Mouse (Mus musculus): Measurements from ENCODE around the gene Tmem210. TPM values are rescaled to one million over a fixed set of nuclear protein-coding genes. Genes with fewer than 3 reads are reported as not detected.

Tmem210 gene
- total and polyA plus RNA-seq, 3 experiments, result not detected

DNA sequence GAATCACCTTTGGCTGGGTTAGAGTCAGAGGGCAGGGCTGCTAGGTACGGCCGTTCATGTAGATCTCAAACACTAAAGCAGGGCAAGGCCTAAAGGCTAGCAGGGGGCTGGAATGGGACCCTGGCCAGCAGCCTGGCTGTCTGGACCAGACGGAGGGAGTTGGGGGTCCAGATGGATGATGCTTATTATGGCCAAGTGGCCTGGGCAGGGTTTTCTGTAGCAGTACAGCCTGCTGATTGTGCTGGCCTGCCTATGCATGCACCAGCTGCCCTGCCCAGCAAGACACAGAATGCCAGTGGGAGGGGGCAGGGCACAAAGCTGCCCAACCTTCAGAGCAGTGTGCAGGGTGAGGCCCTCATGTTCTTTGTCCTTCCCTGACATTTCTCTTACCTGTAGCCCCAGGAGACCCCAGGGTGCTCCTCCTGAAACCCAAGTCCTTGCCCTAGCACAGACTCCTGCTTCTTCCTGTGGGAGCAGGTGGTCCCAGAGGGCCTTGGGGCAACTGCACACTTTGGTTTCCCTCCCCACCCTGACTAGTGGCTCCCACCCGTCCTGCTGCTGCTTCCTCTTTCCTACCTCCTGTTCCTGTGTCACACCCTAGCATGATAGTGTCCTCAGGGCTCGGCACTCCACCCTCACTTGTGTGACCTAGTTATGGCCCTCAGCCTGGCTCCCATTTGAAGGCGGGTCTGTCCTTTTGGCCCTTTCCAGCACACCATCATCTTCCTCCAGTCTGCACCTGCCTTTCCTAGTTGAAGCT, 21.9 kb upstream of the Tmem210 start:
- DNase-seq, result no peak

DNA sequence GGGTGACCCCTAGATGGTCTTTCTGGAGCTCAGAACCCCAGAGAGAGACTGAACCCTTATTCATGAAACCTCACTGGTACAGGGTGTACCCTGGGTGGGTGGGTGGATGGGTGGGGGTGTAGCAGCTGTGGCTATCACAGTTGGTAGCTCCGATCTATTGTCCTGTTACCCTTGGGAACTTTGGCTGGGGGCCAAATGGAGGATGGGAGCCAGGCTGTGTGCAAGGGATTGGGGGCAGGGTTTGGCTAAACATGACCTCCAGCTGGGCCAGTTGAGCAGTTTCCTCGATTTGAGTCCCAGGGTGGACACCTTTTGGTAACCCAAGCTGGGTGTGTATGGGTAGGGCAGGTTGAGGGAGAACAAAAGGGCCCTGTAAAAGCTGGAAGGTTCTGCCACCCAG, 21.2 kb upstream of the Tmem210 start:
- DNase-seq, result peak; percentile 24

DNA sequence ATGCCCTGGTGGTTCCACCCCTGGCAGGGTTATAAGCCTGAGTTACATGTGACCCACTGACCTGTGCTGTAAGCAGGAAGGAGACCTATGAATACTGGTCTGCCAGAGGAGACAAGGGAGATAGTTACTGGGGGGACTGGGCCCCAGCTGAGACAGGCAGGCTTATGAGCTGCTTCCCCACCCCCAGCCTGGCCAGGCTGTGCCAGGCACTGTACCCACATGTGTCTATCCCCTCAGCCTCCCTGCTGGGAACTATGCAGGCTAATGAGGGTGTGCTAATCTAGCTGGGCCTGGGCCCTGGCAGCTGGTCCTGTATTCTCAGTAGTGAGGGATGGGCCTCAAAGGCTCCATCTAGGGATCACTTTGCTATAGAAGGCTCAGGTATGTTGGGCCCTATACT, 20.7 kb upstream of the Tmem210 start:
- DNase-seq, result no peak

DNA sequence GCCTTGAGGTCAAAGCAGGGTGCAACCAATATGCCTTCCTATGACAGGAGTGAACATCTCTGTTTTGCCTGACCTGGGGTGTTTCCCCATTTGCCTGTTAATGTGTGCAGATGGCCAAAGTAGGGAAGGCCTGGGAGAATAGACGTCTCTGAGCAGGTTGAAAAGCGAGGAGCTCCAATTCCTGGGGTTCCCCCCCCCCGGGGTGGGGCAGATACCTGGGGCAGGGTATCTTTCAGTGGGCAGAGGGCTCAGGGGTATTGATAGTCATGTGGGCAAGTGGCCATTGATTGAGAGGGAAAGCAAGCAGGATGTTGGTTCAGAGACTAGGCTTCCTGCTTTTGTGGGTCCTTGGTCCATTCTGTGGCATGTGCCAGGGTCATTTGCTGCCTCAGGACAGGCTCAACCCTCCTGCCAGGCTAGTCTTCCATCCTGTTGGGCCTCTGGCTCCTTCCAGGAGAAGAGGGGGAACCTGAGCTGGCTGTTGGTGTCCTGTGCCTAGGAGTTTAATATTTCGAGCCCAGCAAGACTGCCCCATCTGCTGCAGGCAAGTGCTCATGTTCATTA, 20.1 kb upstream of the Tmem210 start:
- no peak for DNase-seq

DNA sequence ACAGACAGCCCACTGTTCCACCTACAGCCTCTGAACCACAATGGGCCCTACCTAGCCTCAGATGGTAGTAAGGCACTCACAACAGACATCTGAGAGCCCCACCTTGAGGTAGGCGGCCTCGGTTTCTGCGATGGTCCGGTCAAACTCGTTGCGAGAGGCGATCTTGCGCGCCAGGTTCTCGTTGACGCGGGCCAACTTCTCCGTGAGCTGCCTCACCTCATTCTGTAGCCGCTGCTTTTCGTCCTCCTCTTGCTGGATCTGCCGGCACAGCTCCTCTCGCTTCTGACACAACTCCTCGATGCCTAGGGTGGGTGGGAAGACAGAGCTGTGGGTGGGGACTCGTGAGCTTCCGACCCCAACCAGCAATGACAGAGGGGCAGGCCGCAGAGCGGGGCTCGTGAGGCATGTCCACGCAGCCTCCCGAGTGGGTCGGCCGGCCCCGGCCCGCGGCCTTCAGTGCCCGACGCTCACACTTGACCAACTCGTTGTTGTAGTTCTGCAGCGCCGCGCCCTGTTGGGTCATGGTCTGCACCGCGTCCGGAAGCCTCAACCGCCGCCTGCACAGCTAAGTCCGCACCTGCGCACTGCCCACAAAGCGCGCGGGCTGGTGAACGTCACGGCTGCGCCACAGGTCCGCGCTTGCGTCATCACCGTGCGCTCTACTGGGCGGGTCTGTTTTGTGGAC, 16.0 kb upstream of the Tmem210 start, which contains the start of the genes Ssna1 and Anapc2:
TSS of gene Ssna1 (minus strand) at position 612 of the 685 bp plus-strand sequence.
TSS of gene Anapc2 (plus strand) at position 652 of the 685 bp plus-strand sequence.
- DNase-seq, result peak; percentile 98

DNA sequence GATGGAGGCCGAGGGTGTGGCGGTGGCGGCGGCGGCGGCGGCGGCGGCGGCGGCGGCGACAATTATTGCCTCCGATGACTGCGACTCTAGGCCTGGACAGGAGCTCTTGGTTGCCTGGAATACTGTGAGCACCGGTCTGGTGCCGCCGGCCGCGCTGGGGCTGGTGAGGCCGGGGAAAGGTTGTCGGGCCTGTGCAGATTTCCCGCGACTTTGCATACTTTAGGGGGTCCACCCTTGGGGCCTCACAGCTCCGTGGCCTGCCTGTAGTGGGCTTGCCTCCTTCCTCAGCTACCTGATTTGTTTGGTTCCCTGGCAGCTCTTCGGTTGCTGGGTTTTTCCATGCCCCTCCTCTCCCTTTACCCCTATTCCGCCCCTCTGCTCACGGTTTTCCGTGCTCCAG, 15.4 kb upstream of the Tmem210 start:
- no peak for DNase-seq

DNA sequence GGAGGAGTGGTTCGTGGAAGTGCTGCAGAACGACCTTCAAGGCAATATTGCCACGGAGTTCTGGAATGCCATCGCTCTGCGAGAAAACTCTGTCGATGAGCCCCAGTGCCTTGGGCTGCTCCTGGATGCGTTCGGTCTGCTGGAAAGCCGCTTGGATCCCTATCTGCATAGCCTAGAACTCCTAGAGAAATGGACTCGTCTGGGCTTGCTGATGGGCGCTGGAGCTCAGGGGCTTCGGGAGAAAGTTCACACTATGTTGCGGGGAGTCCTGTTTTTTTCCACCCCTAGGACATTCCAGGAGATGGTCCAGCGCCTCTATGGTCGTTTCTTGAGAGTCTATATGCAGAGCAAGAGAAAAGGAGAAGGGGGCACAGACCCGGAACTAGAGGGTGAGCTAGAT, 14.9 kb upstream of the Tmem210 start:
- DNase-seq, result no peak

DNA sequence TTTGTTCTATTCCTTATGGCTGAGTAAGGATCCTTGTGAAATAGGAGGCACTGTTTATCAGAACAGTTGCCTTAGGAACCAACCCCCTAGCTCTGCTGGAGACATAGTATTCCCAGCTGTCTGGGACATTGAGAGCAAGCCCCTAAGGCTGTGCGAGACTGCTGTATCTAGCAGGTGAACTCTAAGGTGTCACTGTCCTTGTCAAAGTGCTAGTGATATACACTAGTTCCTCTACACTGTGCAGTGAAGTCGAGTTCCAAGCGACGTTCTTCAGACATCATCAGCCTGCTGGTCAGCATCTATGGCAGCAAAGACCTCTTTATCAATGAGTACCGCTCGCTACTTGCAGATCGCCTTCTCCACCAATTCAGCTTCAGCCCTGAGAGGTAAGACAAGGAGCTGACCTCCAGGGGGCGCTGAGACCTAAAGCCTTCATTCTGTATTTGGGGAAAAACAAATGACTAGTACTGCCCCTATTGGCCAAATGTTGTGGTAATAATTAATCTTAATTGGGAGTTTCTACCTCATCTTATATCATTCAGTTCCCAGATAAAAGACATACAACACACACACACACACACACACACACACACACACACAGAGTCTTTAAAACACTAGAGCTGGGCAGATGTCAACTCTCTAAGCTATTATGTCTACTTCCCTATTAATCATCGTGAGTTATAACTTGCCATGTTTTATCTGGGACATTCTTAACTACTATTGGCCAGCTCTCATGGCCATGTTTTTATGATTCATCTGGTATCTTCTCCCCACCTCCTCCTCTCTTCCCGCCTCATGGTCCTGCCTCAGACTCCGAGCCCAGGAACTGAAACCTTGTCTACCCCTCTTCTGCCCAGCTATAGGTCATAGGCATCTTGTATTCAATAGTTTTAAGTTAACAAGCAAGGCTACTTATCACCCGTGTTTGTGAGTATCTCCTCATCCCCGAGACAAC, 8.7 kb upstream of the Tmem210 start:
- peak; percentile 75 for DNase-seq

DNA sequence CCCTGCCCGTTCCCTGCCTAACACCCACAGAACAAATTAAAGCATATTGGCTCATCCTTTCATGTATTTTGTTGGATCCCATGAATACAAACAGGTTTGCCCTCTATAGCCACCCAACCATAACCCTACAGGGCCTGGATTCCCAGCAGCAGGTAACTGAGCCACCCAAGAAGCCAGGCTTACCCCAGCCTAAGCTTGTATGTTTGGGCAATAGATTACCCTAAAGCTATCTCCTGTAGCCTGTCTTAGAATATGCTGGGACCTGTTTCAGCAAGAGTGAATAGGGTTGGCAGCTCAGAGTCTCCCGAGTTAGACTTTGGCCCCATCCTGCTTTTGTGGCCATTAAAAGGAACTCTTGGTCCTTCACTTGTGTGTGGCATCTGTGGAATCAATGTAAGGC, 2.4 kb upstream of the Tmem210 start:
- no peak for DNase-seq

DNA sequence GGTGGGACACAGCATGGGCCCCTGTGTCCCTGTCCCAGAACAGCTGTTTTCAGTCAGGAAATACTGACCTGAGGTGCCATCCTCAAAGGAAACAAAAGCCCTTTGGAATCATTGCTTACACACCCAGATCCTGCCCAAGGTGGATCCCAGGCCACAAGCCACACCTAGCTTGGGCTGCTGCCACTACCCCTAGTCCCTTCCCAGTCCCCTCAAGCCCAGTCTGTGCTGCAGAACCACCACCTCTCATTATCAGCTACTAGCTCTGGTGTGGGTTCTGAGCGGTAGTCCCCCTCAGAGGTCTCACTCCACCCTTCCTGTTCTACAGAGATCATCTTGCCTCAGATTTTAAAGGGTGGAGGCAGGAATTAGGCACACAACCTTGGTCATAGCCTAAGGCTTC, 1.6 kb upstream of the Tmem210 start:
- DNase-seq, result no peak

DNA sequence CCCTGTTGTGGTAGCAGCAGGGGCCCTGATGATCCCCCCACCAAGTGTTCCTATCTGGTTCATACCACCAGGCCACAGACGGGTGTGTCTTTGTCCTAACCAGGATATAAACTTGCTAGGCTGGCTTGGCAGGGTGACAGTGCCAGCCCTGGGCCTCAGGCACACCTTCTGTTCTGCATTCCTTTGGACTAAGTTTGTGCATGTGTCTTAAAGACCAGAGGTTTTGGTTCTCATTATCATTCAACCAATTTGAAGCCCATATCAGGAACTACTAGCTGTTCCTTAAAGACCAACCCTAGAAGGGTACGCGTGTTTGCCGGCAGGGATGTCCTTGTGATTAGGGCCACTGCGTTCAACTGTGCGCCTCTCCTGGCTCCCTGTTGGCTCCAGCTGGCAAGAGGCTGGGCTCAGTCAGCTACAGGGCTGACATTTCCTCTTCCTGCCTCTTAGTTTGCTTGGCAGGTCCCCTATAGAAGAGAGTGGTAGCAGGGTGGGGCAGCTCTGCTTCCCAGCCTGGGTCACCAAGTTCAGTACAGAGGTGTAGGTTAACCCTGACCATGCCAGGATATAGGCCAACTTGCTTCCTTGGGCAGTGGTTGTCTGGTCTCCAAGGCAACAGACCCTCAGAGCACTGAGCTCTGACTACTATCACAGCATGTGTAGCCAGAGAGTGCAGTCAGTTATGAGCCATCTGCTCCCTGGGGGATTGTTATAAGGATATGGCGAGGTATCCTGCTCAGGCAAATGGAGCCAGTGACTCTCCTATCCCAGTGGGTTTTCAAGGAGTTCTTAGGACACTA, 908 bp upstream of the Tmem210 start:
- no peak for DNase-seq

DNA sequence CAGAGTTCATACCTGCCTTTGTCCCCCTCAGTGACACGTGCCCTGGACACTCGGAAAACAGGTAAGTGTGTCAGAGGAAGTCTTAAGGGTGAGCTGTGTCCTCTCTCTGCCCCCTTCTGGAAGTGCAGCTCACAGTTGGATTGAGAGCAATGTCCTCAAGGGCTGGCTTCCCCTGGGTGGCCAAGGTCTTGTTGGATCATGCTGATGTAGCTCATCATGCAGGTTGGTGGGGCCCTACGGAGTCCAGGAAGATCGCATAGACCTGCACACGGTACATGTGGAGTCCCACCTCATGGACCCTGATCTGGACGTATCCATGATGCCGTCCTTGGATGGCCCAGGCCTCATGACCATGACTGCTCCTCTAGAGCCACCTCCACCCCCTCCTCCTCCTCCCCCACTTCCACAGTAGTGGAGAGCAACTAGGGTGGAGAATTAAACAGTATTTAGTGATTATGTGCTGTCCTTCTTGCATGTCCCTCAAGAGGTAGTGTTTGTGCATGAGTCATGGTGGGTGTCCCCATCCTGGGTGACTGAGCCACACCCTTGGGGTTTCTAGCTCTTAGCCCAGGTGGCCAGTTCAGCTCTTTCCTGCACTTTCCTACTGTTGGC, 895 bp downstream of the Tmem210 start:
- no peak for DNase-seq

DNA sequence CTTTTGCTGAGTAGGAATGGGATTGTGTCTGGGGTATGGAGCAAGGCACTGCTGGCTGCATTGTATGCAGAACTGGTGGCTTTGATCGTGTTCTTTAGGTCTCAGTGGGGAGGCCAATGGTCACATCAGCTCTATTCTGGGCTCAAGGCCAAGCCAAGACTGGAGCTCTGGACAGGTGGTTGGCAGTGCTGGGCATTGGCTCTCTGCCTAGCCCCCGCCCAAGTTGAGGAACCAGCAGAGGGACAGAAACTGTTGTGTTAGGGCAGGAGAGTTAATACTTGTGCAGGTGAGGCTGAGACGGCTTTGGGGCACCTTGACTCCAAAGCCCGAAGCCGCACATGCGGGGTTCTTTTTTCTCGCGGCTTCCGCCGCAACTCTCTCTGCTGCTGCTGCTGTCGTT, 1.7 kb downstream of the Tmem210 start, which contains the start of gene Lrrc26:
TSS of gene Lrrc26 (plus strand) at position 265 of the 400 bp plus-strand sequence.
- DNase-seq, result no peak

DNA sequence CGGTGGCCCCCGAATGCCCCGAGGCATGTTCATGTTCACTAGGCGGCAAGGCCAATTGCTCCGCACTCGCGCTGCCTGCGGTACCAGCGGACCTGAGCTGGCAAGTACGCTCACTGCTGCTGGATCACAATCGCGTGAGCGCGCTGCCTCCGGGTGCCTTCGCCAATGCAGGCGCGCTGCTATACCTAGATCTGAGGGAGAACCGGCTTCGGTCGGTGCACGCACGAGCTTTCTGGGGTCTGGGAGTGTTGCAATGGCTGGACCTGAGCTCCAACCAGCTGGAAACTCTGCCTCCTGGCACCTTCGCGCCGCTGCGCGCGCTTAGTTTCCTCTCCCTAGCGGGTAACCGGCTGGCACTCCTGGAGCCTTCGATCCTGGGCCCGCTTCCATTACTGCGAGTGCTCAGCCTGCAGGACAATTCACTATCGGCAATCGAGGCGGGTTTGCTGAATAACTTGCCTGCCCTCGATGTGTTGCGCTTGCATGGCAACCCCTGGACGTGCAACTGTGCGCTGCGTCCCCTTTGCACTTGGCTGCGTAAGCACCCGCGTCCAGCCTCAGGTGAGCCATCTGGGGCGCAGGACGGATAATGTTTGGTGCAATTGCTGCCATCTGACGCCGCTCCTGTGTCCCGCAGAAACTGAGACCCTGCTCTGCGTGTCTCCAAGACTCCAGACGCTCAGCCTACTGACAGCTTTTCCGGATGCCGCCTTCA, 2.3 kb downstream of the Tmem210 start:
- DNase-seq, result peak; percentile 61

DNA sequence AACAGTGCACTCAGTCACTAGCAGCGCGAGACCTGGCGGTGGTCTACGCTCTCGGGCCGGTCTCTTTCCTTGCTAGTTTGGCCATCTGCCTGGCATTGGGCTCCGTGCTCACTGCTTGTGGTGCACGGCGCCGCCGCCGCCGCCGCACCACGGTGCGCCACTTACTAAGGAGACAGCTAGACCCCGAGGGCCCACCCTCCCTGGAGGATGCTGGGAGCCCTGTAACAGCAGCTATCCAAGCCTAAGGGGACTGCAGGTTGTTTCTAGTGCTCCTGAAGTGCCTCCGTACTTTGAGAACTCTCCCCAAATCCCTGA, 2.8 kb downstream of the Tmem210 start:
- DNase-seq, result no peak

DNA sequence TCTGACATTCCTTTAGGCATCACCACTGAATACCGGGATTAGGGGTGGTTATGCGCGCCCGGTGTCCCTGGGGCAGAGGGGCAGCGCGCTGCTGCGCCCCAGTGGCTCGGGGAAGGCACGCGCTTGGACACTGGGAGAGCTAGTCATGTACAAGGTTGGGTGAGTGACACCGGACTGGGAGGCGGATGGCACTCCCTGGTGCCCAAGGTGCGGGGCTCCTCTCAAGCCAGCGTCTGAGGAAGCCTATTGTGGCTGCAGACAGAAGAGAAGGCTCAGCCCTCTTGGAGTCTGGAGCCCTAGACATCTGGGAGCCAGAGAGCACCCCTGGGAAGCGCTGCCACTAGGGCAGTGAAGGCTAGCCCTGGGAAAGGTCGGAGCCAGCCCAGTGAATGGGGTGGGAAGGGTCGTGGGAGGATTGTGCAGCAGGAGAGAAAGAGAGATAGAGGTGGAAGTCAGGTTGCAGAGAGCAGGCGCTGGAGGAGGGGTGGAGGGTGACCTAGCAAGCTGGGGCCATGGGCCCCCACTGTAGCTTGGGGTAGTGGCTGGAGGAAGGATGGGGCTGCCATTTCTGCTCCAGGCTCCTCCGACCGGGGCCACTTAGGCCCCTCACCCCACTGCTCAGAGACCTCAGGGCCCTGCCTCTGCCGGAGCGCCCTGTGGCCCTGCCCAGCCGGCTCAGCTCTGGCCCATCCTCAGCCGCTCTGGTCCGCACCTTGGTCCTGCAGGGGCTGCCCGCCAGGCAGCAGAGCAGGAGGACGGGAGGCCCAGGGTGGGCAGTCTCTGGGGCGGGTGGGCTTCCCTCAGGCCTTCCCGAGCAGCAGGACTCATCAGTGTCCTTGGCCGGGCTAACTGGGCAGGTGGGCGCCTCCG, 3.5 kb downstream of the Tmem210 start:
- no peak for DNase-seq

DNA sequence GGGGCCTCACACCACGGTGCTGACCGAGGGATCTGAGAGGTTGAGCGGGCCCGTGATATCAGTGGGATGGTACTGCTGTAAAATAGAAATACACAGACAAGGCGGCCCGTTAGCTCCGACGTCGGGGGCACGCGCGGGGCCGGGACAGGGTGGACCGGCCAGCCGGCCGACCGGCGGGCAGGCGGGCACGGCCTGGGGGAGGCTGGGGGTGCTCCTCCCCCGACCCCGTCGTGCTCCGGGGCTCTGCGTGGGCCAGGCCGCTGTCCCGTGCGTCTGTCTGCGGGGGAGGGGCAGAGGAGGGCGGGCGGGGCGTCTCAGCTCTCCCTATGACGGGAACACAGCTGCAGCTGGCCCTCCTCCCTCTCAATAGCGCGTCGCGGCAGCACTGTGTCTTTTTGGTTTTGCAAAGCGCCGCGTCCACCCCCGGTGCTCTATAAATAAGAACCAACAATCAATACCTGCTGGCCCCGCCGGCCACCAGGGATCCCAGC, 4.2 kb downstream of the Tmem210 start:
- no peak for DNase-seq

DNA sequence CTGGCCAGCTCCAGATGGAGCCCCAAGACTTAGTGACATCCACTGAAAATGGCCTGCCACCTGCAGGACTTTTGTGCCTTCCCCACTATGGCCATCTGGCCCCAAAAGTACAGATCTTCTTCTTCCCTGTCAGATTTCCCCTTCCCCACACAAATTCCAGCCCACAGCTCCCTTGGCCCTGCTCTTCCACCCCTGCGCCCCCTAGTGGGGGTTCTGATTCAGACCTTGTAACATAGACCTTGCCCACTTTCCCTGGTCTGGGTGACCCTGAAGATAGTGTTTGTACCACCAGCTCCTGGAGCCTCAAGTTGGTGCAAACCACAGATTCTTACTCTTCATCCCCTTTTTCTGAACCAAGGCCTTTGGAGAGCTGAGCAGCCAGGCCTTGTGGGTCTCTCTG, 4.9 kb downstream of the Tmem210 start:
- peak; percentile 68 for DNase-seq

DNA sequence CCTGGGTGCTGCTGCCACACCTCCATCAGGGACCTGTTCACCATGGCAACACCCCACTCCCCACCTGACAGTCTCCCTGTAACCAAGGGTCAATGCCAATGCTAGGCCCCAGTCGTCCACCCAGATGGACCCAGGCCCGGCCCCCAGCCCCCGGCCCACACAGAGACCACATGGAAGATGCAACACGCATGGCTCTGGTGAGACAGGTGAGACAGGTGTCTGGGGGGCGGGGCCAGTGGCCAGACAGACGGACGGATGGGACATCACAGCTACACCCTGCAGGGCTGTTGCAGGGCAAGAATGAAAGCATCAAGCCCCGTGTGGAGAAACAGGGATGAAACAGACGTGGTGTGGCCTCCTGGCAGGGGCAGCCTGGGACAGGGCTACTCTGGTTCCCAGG, 5.8 kb downstream of the Tmem210 start:
- DNase-seq, result no peak

Data from adrenal gland, adult 2 months (tissue).